ENCODE assay signal across 8 mouse cellular contexts in the genomic region with DNA sequence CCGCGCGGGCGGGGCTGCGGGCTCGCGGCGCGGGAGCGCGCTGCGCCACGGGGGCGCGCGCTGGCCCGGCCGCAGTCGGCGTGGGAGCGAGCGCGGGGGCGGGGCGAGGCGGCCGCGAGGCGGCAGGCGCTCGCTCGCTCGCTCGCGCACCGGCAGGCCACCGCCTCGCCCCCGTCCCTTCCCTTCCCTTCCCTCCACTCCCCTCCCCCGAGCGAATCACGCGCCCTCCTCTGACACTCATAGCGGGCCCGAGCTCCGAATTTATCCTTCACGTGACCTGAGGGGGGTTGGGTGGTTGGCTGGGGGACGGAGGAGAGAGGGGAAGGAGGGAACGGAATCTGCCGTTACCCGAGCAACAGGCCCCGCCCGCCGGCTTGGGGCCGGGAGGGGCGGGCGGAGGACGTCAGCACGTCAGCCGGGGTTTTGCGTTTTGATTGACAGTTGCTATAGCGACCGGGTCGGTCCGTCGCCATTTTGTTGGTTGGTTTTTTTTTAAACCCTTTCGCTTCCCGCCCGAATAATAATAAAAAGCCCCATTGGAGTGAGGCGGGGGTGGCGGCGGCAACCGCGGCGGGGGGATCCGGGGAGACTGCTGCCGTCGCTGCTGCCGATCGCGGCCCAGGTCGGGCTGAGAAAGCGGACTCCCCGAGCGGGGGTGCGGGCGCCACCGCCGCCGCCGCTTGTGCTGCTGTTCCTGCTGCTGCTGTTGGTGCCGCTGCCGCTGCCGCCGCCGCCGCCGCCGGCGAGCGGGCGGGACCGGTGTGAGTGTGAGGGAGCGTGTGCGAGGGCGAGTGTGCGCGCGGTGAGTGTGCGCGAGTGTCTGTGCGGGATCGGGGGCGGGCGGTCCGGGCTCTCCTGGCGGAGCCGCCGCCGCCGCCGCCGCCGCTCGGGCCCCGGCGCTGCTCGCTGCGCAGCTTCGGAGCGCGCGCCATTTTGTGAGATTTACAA. TPM values are rescaled to one million over a fixed set of nuclear protein-coding genes. Genes with fewer than 3 reads are reported as not detected.
DNase-seq lines count a peak whose midpoint lies in the region; ATAC-seq lines count a peak whose summit lies in the region.

TSS of gene Dyrk1a (plus strand) at position 782 of the 948 bp plus-strand sequence.

- peak within 1 kb of the TSS; percentile 100 for H3K9ac ChIP-seq in kidney, embryonic 15.5 days

- H3K4me2 ChIP-seq in kidney, embryonic 15.5 days, result peak within 1 kb of the TSS; percentile 70

- under 1% methylated on average over 109 of the region's 133 CpGs for WGBS in heart, embryonic 10.5 days
- under 1% methylated on average over 103 of the region's 133 CpGs for WGBS in kidney, embryonic 15.5 days

- H3K27me3 ChIP-seq in heart, embryonic 10.5 days (ENCODE audit: insufficient read depth, poor library complexity, severe bottlenecking), result no peaks in the 10 kb centered on the region
- H3K27me3 ChIP-seq in kidney, embryonic 15.5 days, result no peaks in the 10 kb centered on the region

- no peaks in the 10 kb centered on the region for H3K9me3 ChIP-seq in heart, embryonic 10.5 days
- H3K9me3 ChIP-seq in kidney, embryonic 15.5 days (replicated peaks), result no peaks in the 10 kb centered on the region

- ATAC-seq in erythroblast, adult 5-6 weeks (replicated peaks; ENCODE audit: low FRiP score, poor library complexity, severe bottlenecking), result peak; percentile 87
- peak; percentile 94 for ATAC-seq in kidney, embryonic 15.5 days (replicated peaks; ENCODE audit: low FRiP score)
- ATAC-seq in monocyte, adult 5-6 weeks (replicated peaks; ENCODE audit: insufficient number of reproducible peaks, low FRiP score, low TSS enrichment, poor library complexity, severe bottlenecking), result peak; percentile 90

- peaks cover 25% of the 10 kb centered on the region for H3K4me1 ChIP-seq in heart, embryonic 10.5 days
- H3K4me1 ChIP-seq in kidney, embryonic 15.5 days, result peaks cover 36% of the 10 kb centered on the region

- H3K4me3 ChIP-seq in heart, embryonic 10.5 days, result peak within 1 kb of the TSS; percentile 98
- H3K4me3 ChIP-seq in kidney, embryonic 15.5 days (replicated peaks), result peak within 1 kb of the TSS; percentile 95

- no peaks in the 10 kb centered on the region for H3K36me3 ChIP-seq in heart, embryonic 10.5 days
- H3K36me3 ChIP-seq in kidney, embryonic 15.5 days, result no peaks in the 10 kb centered on the region

- peak within 1 kb of the TSS; percentile 100 for H3K27ac ChIP-seq in heart, embryonic 10.5 days
- peak within 1 kb of the TSS; percentile 100 for H3K27ac ChIP-seq in kidney, embryonic 15.5 days

- peak; percentile 100 for DNase-seq in A20 (ENCODE audit: low read depth, low spot score)
- peak; percentile 100 for DNase-seq in brain, adult 2 months (ENCODE audit: low read depth, low spot score)
- peak; percentile 99 for DNase-seq in heart, embryonic 10.5 days (ENCODE audit: low spot score)
- peak; percentile 98 for DNase-seq in liver
- DNase-seq in spleen, postnatal 4 days (ENCODE audit: low spot score in 2 of 2), result peak; percentile 98 to 99

RNA-seq across cellular contexts. Expression of gene Dyrk1a, which starts in this region (rescaled TPM):
- total RNA-seq in erythroblast, adult 5-6 weeks (2015; ENCODE audit: low replicate concordance), result 34.3 and 65.1 TPM in 2 replicates
- 60.3 and 66.8 TPM in 2 replicates for total RNA-seq in erythroblast, adult 5-6 weeks (2017; ENCODE audit: low replicate concordance)
- polyA plus RNA-seq in heart, embryonic 10.5 days (2016; fragmentation: Nextera tagmentation; extraction: Ambion mirVana), result 7.7 and 8.1 TPM in 2 replicates
- 8.7 and 9.7 TPM in 2 replicates for polyA plus RNA-seq in kidney, embryonic 15.5 days (2015; fragmentation: Nextera tagmentation; extraction: Ambion mirVana)
- 87.6 to 107 TPM (median 95.1 TPM) in 3 replicates for total RNA-seq in monocyte, adult 5-6 weeks (2017)

Comparison
In these comparisons a context has a peak if more than half of its experiments do, and no peak if none do; other contexts are left out.
1. Peak in every context shown above with its lines: DNase-seq, ATAC-seq, H3K4me3 ChIP-seq and H3K27ac ChIP-seq.